Mouse (Mus musculus): Measurements from ENCODE around the gene Fam19a1.

DNA sequence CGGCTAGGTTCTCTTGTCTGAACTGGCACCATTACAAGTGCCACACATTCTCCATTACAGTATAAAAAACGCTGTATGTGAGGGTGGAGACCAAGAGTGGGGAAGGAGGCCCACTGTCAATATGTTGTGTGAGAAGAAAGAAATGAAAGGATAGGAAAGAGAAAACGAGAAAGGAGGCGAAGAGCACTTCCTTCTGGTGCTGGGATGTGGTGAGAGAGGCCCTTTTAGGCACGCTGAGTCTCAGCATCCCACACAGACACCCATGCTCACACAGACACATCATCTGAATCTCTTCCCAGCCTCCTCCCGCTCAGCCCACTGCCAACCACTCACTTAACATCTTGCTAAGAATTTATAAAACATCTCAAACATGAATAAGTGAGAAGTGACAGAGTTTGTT, 14.7 kb upstream of the Fam19a1 start:
- TF ChIP-seq CTCF (IDR thresholded peaks at IDR 0.05; ENCODE audit: low read depth, low read length) = no peak
- no peak for TF ChIP-seq POLR2A (IDR thresholded peaks at IDR 0.05; ENCODE audit: borderline replicate concordance, low read depth, low read length)

Data from bone marrow macrophage, adult 2 months (primary cell).